Mouse (Mus musculus): ENCODE measurements around the gene Lnx2.

GRCm38 (mm10) chr5:147075103-147076025 is 1.0 kb downstream of the Lnx2 start:
- TF ChIP-seq CTCF (IDR thresholded peaks at IDR 0.05; ENCODE audit: borderline replicate concordance, control insufficient read depth, extremely low read depth, insufficient read depth, low read length, poor library complexity): no peak
- no peak for TF ChIP-seq POLR2A (IDR thresholded peaks at IDR 0.05; ENCODE audit: control insufficient read depth, extremely low read depth, insufficient read depth, low read length, poor library complexity)
